Mouse (Mus musculus): ENCODE measurements around the gene Grhpr. TPM values are rescaled to one million over a fixed set of nuclear protein-coding genes. Genes with fewer than 3 reads are reported as not detected.

The Grhpr gene
- polyA plus RNA-seq (2021; fragmentation: Nextera tagmentation): 63.6 and 70.5 TPM in 2 replicates
- long read RNA-seq, experiment 1, transcript Grhpr-201 (9 exons, 1,280 nt): major isoform, 83 of 98 reads
- long read RNA-seq, experiment 1, partial matches to known transcripts: 5 of 98 reads
- long read RNA-seq, experiment 1, other reads (novel, unspliced or antisense): 10 of 98 reads
- long read RNA-seq, experiment 2, transcript Grhpr-201 (9 exons, 1,280 nt): major isoform, 76 of 89 reads
- long read RNA-seq, experiment 2, partial matches to known transcripts: 9 of 89 reads
- long read RNA-seq, experiment 2, other reads (novel, unspliced or antisense): 4 of 89 reads

DNA sequence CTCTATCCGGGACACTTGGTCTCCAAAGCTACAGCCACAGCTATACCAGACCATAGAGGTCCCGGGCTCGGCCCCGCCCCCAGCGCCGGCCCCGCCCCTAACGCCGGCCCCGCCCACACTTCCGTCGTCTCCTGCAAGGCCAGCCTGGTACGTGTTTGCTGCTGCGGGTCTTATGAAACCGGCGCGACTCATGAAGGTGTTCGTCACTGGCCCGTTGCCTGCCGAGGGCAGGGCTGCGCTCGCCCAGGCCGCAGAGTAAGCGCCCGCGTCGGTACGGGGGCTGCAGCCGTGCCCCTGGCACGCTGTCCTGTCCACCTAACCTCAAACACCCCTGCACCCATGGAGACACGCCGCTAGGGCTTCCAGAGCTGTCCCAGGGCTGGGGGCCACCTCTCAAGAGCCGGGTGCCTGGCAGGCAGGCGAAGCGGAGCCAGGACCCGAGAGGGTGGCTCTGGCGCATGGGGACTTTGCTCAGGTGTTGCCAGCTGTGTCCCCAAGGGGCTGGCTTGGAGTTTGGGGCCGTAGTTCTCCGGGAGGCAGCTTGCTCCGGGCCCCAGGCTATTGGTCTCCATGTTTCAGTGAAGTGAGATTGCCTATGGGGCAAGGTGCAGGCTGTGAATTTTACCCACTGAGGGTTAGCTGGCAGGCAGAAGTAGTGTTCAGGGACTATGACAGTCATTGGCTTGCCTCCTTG is at the start of gene Grhpr:
Gene Grhpr, plus strand, starts transcription at position 116 of the 694 bp plus-strand sequence.

DNA sequence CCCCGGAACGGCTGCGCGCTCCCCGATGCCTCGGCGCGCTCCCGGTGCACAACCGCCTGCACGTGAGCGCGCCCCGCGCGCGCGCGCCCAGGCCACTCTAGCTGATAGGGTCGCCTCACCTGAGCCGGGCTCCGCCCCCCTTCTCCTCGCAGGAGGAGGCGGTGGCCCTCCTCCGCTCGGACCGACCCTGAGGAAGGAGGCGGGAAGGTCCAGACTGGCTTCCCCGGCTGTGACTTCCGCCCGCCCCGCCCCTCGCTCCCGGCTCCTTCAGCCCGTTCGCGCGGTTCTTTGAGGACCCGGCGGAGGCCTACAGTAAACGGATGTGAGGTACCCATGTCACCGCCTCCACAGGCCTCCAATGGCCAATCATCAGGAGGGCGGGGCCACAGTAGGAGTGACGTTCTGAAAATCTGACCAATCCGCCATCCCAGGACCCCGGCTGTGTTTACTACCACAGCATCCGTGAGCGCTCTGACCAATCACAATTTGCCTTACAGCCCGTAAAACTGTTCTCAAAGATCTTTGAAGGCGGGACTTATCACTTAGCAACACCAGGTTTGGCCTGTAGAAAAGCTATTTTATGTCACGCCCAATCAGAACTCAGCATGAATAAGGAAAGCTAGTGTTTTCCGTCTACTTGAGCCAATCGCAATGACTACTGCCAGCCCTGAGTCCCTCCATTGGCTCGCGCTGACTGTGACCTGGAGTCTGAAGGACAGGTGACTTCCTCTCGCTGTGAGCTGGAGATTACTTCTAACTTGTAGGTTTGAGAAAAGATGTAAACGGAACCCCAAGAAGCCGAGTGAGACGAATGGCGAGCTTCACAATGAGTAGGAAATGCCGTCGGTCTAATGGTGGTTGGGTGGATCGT is 31.1 kb downstream of the Grhpr start, which contains the start of gene Zbtb5:
Gene Zbtb5, minus strand, starts transcription at position 308 of the 871 bp plus-strand sequence.

GRCm38 (mm10) chr4:45018452-45018980 is 37.3 kb downstream of the Grhpr start, which contains the start of gene Polr1e:
Gene Polr1e (plus strand): TSS chr4:45018583.

Other genes with a start within 250 kb of the Grhpr start
- gene Zcchc7, start 225.5 kb upstream of the Grhpr start, polyA plus RNA-seq (2021; fragmentation: Nextera tagmentation): 18.1 and 19.0 TPM in 2 replicates
- gene Zbtb5, start 31.0 kb downstream of the Grhpr start, polyA plus RNA-seq (2021; fragmentation: Nextera tagmentation): 3.1 and 3.5 TPM in 2 replicates
- gene Polr1e, start 37.2 kb downstream of the Grhpr start, polyA plus RNA-seq (2021; fragmentation: Nextera tagmentation): 10.0 and 10.4 TPM in 2 replicates
- gene Fbxo10, start 103.2 kb downstream of the Grhpr start, polyA plus RNA-seq (2021; fragmentation: Nextera tagmentation): 8.8 and 12.2 TPM in 2 replicates
- gene Tomm5, start 126.7 kb downstream of the Grhpr start, polyA plus RNA-seq (2021; fragmentation: Nextera tagmentation): 201 and 237 TPM in 2 replicates
- gene Frmpd1, start 203.5 kb downstream of the Grhpr start, polyA plus RNA-seq (2021; fragmentation: Nextera tagmentation): 1.9 and 2.9 TPM in 2 replicates